Mouse (Mus musculus) ES-E14 (cell line): Measurements from ENCODE around the gene Kirrel3.

Experiments
- HCFC1 ChIP-seq: IDR thresholded peaks from 2 replicates; pipeline ENCODE4 v1.6.1; 2012; ENCODE audit warnings: low read length, inconsistent platforms, borderline replicate concordance; ENCODE audit not compliant: insufficient read depth
- MAFK ChIP-seq: IDR thresholded peaks from 2 replicates; pipeline ENCODE4 v1.6.1; 2014; ENCODE audit warnings: mild to moderate bottlenecking, low read depth, low read length, inconsistent platforms; ENCODE audit not compliant: insufficient read depth
- ZC3H11A ChIP-seq: IDR thresholded peaks from 2 replicates; pipeline ENCODE4 v1.6.1; 2012; ENCODE audit warnings: low read depth, mild to moderate bottlenecking, inconsistent platforms, low read length, borderline replicate concordance
- ZNF384 ChIP-seq: IDR thresholded peaks from 2 replicates; pipeline ENCODE4 v1.6.1; 2012; ENCODE audit warnings: low read depth, low read length, inconsistent platforms

- TF ChIP-seq ZNF384 (no peak), MAFK (no peak), HCFC1 (no peak), ZC3H11A (no peak)
Observed at GRCm38 (mm10) chr9:34772022-34772437, 286.3 kb downstream of the Kirrel3 start.
